Mouse (Mus musculus) hematopoietic multipotent progenitor cell, adult 10-12 weeks (in vitro differentiated cells): Measurements from ENCODE around the gene Arsg. TPM values are rescaled to one million over a fixed set of nuclear protein-coding genes. Genes with fewer than 3 reads are reported as not detected.

Experiments used
- polyA plus RNA-seq: library from polyadenylated mRNA; stranded (reverse); fragments of >175 nt; gene quantifications from 2 replicates; pipeline ENCODE4 v1.2.3, GENCODE M21; 2012; ENCODE audit warnings: low replicate concordance

Arsg gene
- 1.2 and 3.2 TPM in 2 replicates for polyA plus RNA-seq

DNA sequence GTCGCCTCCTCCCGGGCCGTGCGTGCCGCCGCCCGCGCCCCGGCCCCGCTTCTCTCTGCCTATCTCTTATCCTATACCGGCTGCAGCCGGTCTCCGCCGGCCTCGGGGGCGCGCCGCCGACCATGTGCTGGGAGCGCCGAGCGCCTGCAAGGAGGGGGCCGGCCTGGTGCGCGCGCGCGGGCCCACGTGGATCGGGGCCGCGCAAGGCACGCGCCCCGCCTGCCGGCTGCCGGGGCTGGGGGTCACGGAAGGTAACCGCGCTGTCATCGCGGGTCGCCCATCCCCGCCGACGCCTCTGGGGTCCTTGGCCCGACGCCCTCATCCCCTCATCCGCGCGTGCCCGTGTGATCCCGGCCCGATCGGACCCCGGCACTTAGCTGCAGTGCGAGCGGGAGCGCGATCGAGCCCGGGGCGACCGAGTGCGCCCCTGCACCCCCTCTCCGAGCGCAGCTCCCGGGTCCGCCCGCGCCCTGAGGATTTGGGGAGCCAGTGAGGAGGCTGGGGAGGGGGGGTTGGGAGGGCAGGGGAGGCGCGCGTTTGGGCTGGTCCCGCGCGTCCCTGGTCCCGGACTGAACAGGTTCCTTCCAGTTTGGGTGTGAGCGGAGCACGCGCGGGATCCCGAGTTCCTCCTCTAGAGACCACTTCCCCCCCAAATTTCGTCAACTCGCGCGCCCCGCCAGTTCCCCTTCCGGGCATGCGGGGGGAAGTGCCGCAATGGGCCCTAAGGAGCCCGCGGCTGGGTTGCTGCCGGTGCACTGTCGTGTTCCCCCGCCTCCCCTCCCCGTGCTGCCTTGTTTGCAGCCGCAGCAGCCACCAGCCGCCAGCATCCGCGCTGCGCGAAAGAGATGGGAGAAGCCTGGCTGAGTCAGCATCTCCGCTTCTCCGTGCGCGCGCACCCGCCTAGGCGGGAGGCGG is at the start of gene Arsg, which contains the start of gene Slc16a6:
TSS of gene Arsg (plus strand) at position 204 of the 915 bp plus-strand sequence.
TSS of gene Slc16a6 (minus strand) at position 428 of the 915 bp plus-strand sequence.

GRCm38 (mm10) chr11:109425392-109426271 is 47.5 kb upstream of the Arsg start, which contains the start of gene Amz2:
Gene Amz2, plus strand, starts transcription at chr11:109425946.

DNA sequence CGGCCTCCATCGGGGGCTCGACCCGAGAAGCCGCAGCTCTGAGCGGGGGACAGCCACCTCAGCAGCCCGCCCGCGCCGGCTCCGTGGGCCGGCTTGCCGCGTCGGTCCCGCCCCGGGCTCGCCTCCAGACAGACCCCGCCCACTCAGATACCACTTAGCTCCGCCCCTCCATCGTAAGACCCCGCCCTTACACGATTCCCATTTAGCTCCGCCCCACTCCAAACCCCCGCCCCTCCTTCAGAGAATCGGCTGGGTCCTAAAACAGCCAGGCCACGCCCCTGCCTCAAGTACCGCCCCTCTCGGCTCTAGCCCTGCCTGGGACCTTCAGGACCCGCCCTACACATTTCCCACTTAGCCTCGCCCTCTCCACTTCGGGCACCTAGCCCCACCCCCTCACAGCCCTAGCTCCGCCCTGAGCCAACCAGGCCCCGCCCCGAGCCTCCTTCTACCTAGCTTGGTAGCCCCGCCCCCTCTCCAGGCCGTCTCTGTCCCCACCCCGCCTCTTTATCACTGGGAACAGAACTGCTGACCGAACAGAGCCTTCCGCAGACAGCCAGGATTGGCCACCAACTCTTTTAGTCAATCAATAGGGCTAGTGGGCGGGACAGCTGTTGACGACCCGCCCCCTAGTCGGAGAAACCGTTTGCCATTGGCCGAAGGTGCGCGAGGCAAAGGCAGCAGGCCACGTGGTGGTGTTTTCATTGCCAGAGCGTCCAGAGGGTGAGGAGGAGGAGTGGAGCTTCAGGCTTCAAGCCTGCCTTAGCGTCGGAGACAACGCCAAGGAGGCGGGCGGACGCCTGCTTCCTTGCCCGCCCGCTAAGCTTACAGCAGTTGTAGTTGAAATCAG is 138.4 kb downstream of the Arsg start, which contains the start of gene Wipi1:
TSS of gene Wipi1 (minus strand) at position 665 of the 847 bp plus-strand sequence.

Other genes with a start within 250 kb of the Arsg start
- gene Rgs9, start 175.2 kb upstream of the Arsg start, polyA plus RNA-seq = 0.38 and 0.81 TPM in 2 replicates
- gene Gna13, start 110.5 kb upstream of the Arsg start, polyA plus RNA-seq = 38.3 and 140 TPM in 2 replicates
- not detected in 2 replicates for gene 9930022D16Rik, start 59.5 kb upstream of the Arsg start, polyA plus RNA-seq
- gene Amz2, start 47.4 kb upstream of the Arsg start, polyA plus RNA-seq = 4.7 and 7.6 TPM in 2 replicates
- gene Slc16a6, start 224 bp downstream of the Arsg start, polyA plus RNA-seq = 28.6 and 40.3 TPM in 2 replicates
- gene Wipi1, start 138.6 kb downstream of the Arsg start, polyA plus RNA-seq = 10.7 and 11.5 TPM in 2 replicates
- gene Prkar1a, start 176.0 kb downstream of the Arsg start, polyA plus RNA-seq = 55.0 and 76.9 TPM in 2 replicates
- gene Fam20a, start 248.9 kb downstream of the Arsg start, polyA plus RNA-seq = 0.55 and 1.9 TPM in 2 replicates